Mouse (Mus musculus) embryonic fibroblast, embryonic 13.5 days (primary cell): ENCODE results near the gene Porcn. TPM values are rescaled to one million over a fixed set of nuclear protein-coding genes. Genes with fewer than 3 reads are reported as not detected.

Experiments
- H3K27ac ChIP-seq: 2 replicates; pipeline ENCODE4 v1.5.1; 2012; ENCODE audit warnings: low read length, control low read depth, inconsistent platforms; ENCODE audit not compliant: insufficient read depth
- H3K4me1 ChIP-seq: 2 replicates; pipeline ENCODE4 v1.6.1; 2011; ENCODE audit warnings: low read length; ENCODE audit not compliant: control insufficient read depth, insufficient read depth
- H3K4me3 ChIP-seq: 2 replicates; pipeline ENCODE4 v1.5.1; 2011; ENCODE audit warnings: mild to moderate bottlenecking, control low read depth, low read length; ENCODE audit not compliant: insufficient read depth
- CTCF ChIP-seq: IDR thresholded peaks from 2 replicates; pipeline ENCODE4 v1.5.1; 2011; ENCODE audit warnings: mild to moderate bottlenecking, control low read depth, low read length, moderate library complexity, borderline replicate concordance; ENCODE audit not compliant: insufficient read depth
- POLR2A ChIP-seq: IDR thresholded peaks from 2 replicates; pipeline ENCODE4 v1.6.1; 2011; ENCODE audit warnings: low read depth, mild to moderate bottlenecking, control low read depth, low read length, moderate library complexity
- polyA plus RNA-seq: library from polyadenylated mRNA; stranded (reverse); fragments of >200 nt; gene quantifications from 2 replicates; pipeline ENCODE4 v1.2.4, GENCODE M21; 2011; ENCODE audit warnings: low read depth; ENCODE audit not compliant: missing spikeins, insufficient read length

Gene Porcn
- polyA plus RNA-seq, 1 experiment = 8.6 TPM

GRCm38 (mm10) chrX:8233602-8234001 lies 27.3 kb upstream of the Porcn start:
- TF ChIP-seq CTCF (no peak), POLR2A (no peak)
- H3K4me3 ChIP-seq = no peak overlapping the region
- 0 out of 2 replicates have a peak, but pooled peaks cover 1% of the 10 kb centered on the region for H3K4me1 ChIP-seq
- H3K27ac ChIP-seq = no peak overlapping the region

- TF ChIP-seq POLR2A = no peak
- no peak for TF ChIP-seq CTCF
- Histone ChIP-seq H3K4me1 (no peaks in the 10 kb centered on the region), H3K27ac (no peak overlapping the region), H3K4me3 (no peak overlapping the region)
Measured at GRCm38 (mm10) chrX:8230272-8230671, 23.9 kb upstream of the Porcn start.

GRCm38 (mm10) chrX:8223473-8223872 lies 17.1 kb upstream of the Porcn start:
- Histone ChIP-seq H3K27ac (peak overlapping the region; percentile 93), H3K4me1 (no peaks in the 10 kb centered on the region), H3K4me3 (no peak overlapping the region)
- TF ChIP-seq POLR2A = no peak
- TF ChIP-seq CTCF = no peak

GRCm38 (mm10) chrX:8222678-8223421 lies 16.5 kb upstream of the Porcn start:
- Histone ChIP-seq H3K4me1 (no peaks in the 10 kb centered on the region), H3K27ac (peak overlapping the region; percentile 93), H3K4me3 (no peak overlapping the region)
- TF ChIP-seq POLR2A (no peak), CTCF (no peak)

GRCm38 (mm10) chrX:8222296-8222677 lies 16.0 kb upstream of the Porcn start:
- no peaks in the 10 kb centered on the region for H3K4me1 ChIP-seq
- H3K27ac ChIP-seq = peak overlapping the region; percentile 93; the same call in 1 of the 2 replicates
- H3K4me3 ChIP-seq = no peak overlapping the region
- TF ChIP-seq CTCF (no peak), POLR2A (no peak)

GRCm38 (mm10) chrX:8219651-8220050 lies 13.3 kb upstream of the Porcn start:
- no peak overlapping the region for H3K4me3 ChIP-seq
- TF ChIP-seq CTCF = no peak
- no peak for TF ChIP-seq POLR2A
- no peaks in the 10 kb centered on the region for H3K4me1 ChIP-seq
- no peak overlapping the region for H3K27ac ChIP-seq

- H3K27ac ChIP-seq = no peak overlapping the region
- no peak overlapping the region for H3K4me3 ChIP-seq
- no peaks in the 10 kb centered on the region for H3K4me1 ChIP-seq
- TF ChIP-seq POLR2A (no peak), CTCF (no peak)
Measured at GRCm38 (mm10) chrX:8218114-8218513, 11.8 kb upstream of the Porcn start.

GRCm38 (mm10) chrX:8217383-8217782 lies 11.1 kb upstream of the Porcn start:
- TF ChIP-seq CTCF = no peak
- TF ChIP-seq POLR2A = no peak

GRCm38 (mm10) chrX:8211490-8212207 lies 5.3 kb upstream of the Porcn start:
- no peak overlapping the region for H3K4me3 ChIP-seq
- H3K27ac ChIP-seq = no peak overlapping the region
- no peaks in the 10 kb centered on the region for H3K4me1 ChIP-seq
- TF ChIP-seq CTCF (no peak), POLR2A (no peak)

More at GRCm38 (mm10) chrX:8217383-8217782, 11.1 kb upstream of the Porcn start:
- Histone ChIP-seq H3K4me3 (no peak overlapping the region), H3K27ac (no peak overlapping the region), H3K4me1 (no peaks in the 10 kb centered on the region)

- TF ChIP-seq POLR2A (no peak), CTCF (no peak)
- Histone ChIP-seq H3K27ac (no peak overlapping the region), H3K4me3 (no peak overlapping the region), H3K4me1 (no peaks in the 10 kb centered on the region)
Measured at GRCm38 (mm10) chrX:8209720-8210119, 3.4 kb upstream of the Porcn start.
